Mouse (Mus musculus): ENCODE results near the gene Pitpnm2.
"Not testable (repeated sequence)": the region's sequence is repeated elsewhere in the genome, so short reads cannot be mapped to it uniquely, and the experiment has no call there.

Gene Pitpnm2

DNA sequence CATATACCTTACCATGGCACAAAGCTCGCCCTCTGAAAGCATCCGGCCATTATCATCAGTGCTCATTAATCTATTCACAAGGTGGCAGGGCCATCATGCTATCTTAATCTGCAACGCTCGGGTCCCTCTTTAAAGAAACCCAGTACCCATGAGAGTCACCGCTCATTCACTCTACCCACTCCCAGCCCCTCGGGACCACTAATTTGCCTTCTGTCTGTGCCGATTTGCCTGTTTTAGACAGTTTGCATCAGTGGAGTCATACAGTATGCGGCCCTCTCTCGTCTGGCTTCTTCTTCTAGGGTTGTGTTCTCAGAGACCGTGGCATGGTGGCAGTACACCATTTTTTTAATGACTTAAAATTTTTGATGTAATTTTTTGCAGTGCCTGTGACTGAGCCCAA is 30.1 kb downstream of the Pitpnm2 start:
- peak; percentile 48 to 52 for DNase-seq

DNA sequence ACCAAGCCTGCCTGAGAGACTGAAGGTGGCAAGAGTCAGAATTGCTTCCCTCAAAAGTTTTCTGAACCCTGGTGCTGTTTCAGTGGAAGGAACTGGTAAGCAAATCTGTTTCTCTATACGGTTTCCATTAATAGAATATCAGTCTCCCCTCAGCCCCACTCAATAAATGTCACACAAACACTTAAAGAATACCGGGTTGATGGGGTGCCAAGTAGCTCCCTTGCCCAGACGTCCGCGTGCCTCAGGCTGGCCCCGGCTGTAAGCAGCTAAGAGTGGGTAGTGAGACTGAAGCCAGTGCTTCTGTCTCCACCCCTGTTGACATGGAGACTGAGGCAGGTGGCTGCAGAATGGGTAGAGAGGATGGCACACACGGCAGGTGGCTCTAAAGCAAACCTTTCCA is 30.6 kb downstream of the Pitpnm2 start:
- peak; percentile 27 to 32 for DNase-seq

DNA sequence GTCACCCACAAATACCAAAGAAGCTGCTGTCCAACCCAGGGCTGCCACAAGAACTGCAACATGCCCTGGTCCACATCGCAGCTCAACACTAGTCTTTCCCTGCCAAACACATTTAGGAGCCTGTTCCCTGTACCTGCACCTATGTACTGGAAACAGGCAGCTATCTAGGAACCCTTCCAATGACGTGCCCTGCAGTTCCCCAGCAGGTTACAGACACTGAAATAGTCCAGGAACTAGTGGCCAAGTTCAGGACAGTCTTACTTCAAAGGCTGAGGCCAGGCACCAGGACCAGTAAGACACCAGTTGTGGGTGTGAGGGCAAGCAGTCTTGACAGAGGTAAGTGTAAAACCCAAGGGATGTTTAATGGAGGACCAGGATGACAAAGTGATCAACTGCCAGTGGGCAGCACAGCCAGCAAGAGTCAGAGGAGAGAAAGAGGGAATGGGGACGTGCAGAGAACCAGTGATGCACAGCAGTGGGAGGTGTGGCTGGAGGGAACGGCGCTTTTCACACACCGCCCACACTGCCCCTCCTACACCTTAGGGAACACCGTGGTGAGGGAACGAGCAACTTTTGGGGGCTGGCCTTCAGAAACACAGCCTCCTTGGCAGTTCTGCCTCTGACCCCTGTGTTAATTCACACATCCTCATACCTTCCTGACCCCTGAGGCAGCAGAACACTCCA is 31.9 kb downstream of the Pitpnm2 start:
- DNase-seq, result peak; percentile 21 to 36

DNA sequence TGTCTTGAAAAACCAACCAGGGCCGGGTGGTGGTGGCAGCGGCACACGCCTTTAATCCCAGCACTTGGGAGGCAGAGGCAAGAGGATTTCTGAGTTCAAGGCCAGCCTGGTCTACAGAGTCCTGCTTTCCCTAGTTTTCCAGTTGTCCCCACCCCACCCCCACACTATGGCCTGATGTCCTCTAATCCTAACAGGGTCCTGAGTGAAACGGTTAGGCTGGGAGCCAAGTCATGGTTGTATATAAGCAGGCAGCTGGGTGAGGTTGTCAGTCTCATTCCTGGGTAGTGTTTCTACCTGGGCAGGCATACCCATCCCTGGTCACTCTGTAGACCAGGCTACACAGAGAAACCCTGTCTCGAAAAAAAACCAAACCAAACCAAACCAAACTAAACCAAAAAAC is 32.5 kb downstream of the Pitpnm2 start:
- DNase-seq, result not testable (repeated sequence)

DNA sequence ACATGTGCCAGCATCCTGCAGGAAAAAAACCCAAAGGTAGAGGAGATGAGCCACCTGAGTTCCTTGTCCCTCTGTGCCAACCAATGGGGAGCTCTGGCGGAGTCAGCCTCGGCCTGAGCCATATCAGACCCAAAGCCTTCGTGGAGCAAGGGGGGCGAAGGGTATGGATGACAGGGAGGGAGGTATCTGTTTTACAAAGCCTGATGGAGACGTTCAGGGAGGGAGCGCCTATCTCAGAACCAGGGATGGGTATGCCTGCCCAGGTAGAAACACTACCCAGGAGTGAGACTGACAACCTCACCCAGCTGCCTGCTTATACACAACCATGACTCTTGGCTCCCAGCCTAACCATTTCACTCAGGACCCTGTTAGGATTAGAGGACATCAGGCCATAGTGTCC is 33.2 kb downstream of the Pitpnm2 start:
- DNase-seq, result no peak

DNA sequence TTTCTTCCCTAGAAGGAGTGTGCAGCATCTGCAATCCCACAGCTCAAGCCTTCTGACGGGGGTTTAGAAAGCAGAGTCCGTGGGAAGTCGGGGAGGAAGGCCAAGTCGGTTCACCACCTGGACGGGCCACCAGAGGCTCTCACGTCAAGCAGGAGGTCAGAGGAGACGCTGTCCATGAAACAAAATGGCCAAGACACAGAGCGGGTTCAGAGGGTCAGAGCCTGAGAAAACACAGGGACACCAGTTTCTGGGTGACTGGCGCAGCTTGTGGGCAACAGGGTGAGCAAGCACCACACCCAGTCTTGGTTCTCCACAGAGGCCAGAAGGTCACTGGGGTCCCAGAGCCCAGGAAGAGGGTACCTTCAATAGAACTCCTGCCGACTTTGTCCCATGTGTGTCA is 33.9 kb downstream of the Pitpnm2 start:
- DNase-seq, result no peak

DNA sequence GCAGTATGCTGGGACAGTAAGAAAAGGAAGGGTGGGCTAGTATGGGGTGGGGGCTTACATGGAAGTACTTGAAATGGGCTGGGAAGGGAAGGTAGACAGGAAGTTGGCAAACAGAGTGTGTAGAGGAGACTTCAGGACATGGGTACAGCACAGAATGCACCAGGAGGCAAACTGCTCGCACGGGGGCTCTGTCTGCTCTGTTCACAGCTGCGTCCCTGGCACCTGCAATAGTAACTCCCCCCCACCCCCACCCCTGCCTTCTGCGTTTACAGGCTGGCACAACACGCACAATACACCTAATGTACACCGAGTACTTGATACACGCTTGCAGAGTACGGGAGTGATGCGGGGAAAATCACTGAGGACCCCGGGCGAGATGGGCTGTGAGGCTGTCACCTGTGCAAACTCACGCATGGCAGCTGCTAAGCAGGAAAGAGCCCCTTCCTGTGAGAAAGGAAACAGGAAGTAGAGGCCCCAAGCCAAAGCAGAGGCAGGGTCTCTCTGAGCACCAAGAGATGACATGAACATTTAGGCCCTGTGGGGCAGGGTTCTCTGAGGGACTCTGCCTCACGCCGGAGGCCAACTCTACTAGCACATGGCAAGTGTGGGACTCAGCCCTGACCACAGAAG is 34.9 kb downstream of the Pitpnm2 start:
- DNase-seq, result peak; percentile 50 to 54

DNA sequence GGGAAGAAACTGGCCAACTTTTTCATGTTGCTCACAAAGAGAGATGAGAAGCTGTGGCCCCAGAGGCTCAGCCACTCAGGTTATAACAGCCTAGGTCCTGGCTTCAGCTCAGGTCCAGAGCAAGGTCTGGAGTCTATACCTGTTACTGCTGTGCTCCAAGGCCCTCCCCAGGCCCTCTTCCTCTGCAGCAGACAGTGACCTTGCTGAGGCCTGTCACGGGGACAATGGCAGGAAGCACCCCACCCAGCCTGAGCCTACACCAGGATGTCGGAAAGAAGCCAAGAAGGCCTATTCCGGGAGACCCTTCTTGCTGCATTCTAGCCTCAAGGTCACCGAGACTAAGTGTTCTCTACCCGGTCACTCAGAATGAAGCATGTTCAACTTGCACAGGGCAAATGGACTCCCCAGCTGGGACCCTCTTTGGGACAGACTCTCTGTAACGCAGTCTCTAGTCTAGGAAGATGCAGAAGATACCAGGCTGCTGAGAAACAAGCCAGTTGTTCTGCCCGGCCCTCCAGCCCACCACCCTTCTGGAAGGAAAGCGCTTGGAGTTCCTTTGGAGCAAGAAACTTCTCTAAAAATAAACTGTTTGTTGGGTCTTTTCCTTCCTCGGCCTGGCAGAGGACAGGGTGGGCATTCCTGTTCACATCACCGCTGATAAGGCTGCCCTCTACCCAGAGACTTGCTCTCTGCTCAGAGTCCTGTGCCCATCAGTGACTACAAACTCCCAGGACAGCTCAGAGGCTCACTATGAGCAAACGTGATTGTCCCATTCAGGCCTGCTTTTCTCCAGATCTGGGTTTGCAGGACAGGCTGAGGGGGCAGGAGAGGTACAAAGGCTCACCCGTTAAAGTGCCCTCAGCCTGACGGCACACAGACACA is 35.7 kb downstream of the Pitpnm2 start:
- DNase-seq, result peak; percentile 38 to 39

DNA sequence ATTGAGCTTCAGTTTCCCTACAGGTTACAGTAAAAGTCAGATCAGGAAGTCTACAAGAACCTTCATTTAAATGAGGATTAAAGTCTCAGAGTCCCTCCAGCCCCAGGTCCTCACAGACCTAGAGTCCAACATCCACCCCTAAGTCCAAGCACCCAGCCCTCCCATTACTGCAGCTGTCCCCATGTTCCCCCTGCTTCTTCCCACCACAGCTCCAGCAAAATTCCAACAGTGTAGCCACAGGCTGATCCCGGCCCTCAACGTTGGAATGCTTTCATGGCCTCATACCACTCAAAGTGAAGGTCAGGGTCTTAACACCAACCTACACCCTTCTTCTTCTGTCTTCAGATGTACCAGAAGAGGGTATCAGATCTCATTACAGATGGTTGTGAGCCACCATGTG is 37.9 kb downstream of the Pitpnm2 start:
- DNase-seq, result no peak

DNA sequence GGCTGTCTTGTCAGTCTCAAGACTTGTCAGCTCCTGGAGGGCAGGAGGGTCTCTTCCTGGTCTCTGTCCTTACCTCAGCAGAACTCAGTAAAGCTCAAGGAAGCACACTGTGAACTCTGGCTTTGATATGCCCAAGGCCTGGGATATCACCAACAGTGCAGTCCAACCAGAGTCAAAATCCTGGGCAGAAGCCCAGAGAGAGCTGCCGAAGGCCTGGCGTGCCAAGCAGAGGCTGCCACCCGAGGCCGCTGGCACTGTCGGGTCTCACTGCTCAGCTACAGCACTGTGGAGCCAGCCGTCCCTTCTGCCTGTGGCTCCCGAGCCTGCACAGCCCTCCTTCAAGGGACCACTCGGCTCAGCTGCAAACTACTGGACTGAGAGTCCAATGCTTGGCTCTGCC is 38.3 kb downstream of the Pitpnm2 start:
- no peak for DNase-seq

DNA sequence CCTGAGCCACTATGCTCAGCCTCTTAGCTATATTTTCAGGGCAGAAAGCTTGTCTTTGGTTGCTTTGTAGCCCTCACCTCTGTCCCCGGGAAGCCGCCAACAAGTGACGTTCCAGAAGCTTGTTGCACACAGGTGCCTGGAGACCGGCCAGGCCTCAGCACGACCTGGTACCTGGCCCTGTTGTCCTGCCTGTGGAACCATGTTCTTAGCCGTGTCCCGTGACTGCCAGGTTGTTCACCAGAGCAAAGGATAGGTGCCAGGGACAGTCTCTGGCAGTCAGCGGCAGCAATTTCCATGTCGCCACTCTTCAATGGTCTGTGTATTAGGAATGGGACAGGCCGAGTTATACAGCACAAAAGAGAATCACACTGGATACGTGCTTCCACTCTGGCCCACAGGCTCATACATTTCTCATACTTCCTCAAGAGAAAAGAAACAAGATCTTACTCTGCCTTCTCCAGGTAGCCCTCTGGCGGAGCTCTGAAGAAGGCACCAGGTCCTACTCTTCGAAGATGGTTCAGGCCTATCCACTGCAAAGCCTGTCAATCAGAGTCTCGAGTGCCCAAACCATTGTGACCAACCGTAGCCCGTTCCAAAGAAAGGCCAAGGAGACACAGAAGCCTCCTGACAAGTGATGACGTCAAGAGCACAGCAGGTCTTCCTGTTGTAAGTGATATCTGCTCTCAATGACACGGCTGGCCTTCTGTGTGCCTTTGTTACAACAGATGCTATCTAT is 39.1 kb downstream of the Pitpnm2 start:
- DNase-seq, result no peak

DNA sequence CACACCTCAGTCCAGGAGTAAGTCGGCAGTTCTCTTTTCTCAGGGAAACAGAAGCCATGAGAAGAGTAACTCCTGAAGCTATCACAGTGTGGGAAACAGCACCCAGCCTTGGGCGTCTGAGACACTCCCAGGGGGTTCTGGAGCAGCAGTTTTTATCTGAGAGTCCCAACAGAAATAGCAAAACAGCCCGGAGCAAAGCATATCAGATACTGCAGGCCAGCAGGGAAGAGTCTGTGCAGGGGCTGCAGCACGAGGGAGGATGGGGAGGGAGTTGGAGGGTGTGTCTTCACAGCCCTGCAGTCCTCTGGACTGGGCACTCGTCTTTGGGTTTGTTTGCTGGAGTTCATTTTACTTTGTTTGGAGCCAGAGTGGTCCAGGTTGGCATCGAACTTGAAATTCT is 39.7 kb downstream of the Pitpnm2 start:
- no peak for DNase-seq

DNA sequence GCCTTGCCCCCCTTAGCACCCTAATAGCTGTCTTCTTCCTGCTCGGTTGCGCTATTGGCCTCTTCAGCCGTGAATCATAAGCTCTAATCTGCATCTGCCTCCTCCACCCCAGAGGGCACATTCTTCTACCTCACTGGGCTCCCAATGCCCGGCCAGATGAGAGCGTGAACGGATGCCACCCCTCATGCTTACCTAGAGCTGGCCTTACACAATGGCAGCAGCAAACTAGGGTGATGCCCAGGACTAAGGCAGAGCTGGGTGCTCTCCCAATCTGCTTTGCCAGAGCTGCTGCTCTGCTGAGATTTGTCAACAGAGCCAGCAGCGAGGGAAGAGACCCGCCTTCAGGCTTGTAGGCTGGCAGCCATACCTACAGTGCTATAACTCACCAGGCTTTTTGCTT is 41.5 kb downstream of the Pitpnm2 start:
- DNase-seq, result no peak

DNA sequence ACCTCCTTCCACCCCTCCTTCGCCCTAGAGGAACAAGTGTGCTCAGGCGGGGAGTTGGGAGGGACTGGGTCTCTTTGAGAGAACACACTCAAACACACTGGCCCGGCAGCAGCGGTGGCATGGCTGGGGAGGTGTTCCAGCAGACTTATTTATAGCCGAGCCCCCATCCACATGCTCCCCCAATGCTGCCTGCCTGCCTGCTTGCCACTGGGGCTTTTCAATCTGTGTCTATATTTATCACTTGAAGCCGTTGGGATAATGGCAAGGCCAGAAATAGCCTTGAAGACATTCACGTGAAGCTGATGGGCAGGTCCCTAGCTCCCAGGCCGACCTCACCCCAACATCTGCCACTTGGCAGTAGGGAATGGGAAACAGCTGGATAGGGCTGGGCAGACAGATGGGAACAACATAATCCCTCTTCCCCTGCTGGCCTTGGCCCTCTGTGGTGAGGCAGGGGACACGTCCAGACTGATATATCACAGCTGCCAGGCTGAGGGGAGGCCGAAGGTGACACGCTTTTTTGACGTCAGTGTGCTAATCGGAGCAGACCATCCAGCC is 43.0 kb downstream of the Pitpnm2 start:
- no peak for DNase-seq

DNA sequence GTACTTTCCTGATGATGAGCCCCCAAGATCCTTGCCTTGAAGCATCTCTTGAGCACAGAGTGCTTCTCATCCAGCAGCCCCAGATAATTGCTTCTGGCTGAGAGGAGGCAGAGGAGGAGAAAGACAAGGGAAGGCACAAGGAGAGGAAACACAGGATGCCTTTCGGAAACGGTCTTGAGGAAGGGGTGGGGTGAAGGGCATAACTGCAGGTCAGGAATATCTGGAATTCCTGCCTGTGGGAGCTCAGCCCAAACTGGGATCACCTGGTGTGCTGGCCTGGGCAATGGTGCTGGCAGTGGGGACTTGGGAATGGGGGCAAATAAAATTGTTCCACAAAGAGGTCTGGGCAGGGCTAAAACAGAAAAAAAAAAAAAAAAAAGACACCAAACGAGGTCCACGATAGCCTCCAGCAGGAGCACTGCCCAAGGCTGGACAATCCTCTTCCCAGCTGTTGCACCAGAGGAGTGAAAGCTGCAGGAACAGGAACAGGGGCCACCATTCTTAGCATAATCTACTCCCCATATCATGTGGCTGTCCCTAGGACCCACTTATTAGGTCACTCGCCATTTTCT is 43.7 kb downstream of the Pitpnm2 start:
- DNase-seq, result no peak

DNA sequence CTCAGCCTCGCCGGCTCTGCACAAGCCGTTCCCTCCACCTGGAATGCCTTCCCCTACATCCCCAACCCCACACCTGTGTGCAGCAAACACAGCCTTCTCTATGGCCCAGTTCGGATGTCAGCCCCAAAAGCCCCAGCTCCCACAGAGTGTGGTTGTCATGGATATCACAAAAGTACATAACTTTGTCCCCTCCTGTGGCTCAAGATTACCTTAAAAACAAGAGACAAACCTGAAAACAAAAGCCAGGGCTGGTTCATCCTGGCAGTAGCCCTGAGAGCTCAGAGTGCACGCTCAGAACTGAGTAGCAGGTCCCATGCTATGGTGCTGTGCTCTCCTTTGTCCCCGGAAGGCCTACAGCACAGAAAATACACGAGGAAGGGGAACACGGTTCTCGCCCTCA is 44.3 kb downstream of the Pitpnm2 start:
- no peak for DNase-seq

DNA sequence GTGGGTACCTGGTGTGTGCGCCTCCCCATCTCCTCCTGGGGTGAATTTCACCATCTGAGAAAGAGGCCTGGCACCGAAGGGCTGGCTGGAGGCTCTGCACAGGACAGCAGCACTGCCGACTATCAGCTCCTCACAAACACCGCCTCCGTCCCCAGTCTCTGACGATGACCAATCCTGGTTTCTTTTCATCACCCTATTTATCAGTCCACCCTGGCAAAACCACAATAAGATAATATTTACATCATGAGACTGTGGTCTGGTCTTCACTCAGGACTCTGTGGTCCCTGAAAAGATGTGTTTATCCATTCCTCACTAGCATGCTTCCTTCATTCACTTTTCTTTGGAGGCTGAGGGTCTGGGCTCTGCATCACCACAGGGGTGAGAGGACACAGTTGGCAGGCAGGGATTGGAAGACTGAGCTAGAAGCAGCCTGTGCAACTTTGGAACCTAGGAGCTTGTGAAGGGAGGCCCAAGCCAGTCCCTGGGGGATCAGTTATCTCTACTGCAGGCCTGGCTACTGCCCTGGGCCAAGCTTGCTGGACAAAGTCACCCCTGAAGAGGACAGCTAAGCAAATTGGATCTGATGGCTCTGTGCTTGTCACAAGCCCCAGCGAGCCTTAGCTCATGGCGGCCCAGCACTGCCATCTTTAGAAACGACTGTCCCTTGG is 45.3 kb downstream of the Pitpnm2 start:
- no peak for DNase-seq

DNA sequence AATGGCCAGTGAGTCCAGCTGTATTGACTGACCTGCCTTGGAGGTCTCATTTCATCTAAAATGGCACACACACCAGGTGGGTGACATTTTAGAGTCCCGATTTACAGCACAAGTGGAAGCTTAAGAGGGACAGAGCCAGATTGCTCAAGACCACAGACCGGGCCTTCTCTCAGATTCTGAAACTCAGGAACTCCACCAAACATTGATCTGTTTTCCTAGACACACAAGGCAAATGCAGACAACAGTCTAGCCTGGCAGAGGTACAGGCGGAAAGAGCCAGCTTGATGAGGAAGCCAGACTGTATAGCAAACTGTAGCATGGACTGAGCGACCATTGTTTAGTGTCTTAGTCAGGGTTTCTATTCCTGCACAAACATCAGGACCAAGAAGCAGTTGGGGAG is 46.3 kb downstream of the Pitpnm2 start:
- DNase-seq, result no peak

DNA sequence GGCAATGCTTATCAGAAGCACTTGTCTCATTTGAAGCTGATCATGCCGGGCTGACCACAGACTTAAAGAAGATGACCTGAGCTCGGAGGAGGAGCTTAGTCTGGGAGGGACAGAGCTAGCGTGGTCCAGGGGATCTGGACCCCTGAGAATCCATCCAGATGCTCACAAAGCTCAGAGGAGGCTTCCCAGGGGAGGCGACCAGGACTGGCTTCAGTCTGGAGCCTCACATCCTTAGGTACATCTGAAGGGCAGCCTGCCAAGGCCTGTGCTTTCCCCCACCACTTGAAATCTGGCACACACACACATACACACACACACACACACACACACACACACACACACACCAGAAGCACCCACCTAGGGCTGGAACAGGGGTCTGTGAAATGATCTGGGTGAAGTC is 47.5 kb downstream of the Pitpnm2 start:
- DNase-seq, result no peak

DNA sequence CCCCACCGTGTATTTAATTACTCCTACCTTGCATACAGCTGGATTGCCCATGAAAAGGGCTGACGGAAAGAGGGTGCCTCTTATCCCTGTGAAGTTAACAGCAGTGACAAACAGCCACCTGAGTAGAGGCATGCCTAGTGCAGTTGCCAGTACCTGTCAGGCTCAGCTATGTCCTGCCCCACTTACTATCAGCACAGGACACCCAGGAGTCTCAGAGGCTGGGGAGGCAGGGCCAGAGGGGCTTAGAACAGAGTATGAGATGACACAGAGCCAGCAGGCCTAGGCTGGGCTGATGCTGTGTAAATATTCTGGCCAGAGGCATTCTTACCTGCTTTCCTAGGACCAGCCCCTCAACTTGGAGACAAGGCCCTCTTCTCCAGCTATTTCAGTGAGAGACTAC is 48.0 kb downstream of the Pitpnm2 start:
- no peak for DNase-seq

DNA sequence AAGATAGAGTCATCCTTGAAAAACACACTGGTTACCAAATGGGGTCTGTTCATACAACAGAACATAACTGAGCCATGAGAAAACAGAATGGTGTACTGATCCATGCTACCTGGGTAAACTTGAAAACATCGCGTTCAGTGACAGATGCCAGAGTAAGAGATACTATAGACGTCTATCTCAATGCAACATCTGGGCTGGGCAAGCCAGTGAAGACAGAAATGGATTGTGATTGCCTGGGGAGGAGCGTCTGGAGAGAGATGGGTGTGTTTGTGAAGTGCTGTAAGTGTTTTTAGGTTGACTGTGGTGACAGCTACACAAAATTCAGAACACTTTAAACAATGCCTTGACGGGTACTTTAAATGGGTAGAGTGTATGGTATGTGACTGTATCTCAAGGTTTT is 48.7 kb downstream of the Pitpnm2 start:
- no peak for DNase-seq

DNA sequence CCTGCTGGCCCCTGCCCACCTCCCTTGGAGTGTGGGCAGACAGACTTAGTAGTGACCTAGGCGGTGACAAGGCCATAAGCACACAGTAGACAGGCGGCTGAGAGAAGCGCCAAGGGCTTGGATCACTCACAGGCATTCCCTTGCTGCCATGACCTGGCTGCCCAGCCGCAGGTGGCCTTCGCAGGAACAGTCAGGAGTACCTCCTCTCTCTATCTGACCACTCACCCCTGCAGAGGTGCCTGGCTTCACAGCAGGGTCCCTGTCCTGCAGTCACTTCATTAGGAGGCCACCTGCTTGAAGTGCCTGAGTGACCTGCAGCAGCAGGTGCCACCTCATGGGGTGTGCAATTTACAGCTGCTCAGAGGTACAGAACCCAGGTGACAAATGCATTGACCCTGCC is 50.4 kb downstream of the Pitpnm2 start:
- no peak for DNase-seq

All from B cell, adult 2 months (primary cell).